22 mouse cellular contexts compared by ENCODE assay signal in the genomic region with DNA sequence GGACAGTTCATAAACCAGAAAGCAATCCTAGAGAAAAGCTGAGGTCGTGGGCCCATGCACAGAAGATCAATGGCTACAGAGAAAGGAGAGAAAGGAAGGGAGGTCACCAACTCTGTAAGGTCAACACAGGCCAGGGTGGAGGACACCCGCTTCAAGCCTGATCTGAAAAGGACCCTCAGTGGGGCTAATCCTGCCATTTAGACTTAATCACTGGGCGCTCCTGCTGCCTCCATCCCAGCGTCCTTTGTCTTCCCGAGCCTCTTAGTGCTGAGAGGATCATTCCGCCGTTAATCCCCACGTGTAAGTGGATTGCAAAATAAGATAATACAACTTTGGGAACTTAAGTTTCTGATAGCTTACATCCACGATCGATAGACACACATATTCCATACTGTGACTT. TPM values are rescaled to one million over a fixed set of nuclear protein-coding genes. Genes with fewer than 3 reads are reported as not detected.
A peak's percentile ranks its signal among the peaks of the same experiment; 100 is the strongest.
DNase-seq lines count a peak whose midpoint lies in the region; ATAC-seq and TF ChIP-seq lines count a peak whose summit lies in the region.
"Had no signal": no experiment of that assay in that cellular context is flagged by ENCODE, and none has a peak within 500 bp of the region (broad histone marks: within the 10 kb centered on the region; RNA-seq: fewer than 3 reads in every experiment).

No protein-coding gene starts in this region.

- peaks cover 33% of the 10 kb centered on the region for H3K4me1 ChIP-seq in forebrain, embryonic 12.5 days
- no peaks in the 10 kb centered on the region for H3K4me1 ChIP-seq in forebrain, postnatal 0 days (ENCODE audit: insufficient read depth)
- H3K4me1 ChIP-seq in midbrain, embryonic 12.5 days: peaks cover 26% of the 10 kb centered on the region
- H3K4me1 ChIP-seq in midbrain, postnatal 0 days (ENCODE audit: insufficient read depth, low read length): 0 out of 2 replicates have a peak, but pooled peaks cover 2% of the 10 kb centered on the region
- H3K4me1 ChIP-seq in midbrain, embryonic 13.5 days (replicated peaks): peaks cover 26% of the 10 kb centered on the region
- H3K4me1 ChIP-seq: liver, embryonic 13.5 days; stomach, embryonic 15.5 days had no signal

- no peak for TF ChIP-seq CTCF in forebrain, postnatal 0 days (IDR thresholded peaks at IDR 0.05; ENCODE audit: low read depth)
- no peak for TF ChIP-seq CTCF in midbrain, postnatal 0 days (IDR thresholded peaks at IDR 0.05)

- peaks cover 14% of the 10 kb centered on the region; the same call in 1 of the 2 replicates for H3K27me3 ChIP-seq in forebrain, embryonic 12.5 days
- no peaks in the 10 kb centered on the region for H3K27me3 ChIP-seq in forebrain, postnatal 0 days (ENCODE audit: insufficient read depth, low read length)
- peaks cover 80% of the 10 kb centered on the region for H3K27me3 ChIP-seq in midbrain, embryonic 12.5 days
- H3K27me3 ChIP-seq in midbrain, postnatal 0 days (ENCODE audit: insufficient read depth, low read length): no peaks in the 10 kb centered on the region
- peaks cover 19% of the 10 kb centered on the region for H3K27me3 ChIP-seq in midbrain, embryonic 13.5 days
- H3K27me3 ChIP-seq: intestine, embryonic 15.5 days; liver, embryonic 13.5 days; Patski; stomach, embryonic 15.5 days had no signal

- no peak for DNase-seq in forebrain, postnatal 0 days
- no peak for DNase-seq in midbrain, postnatal 0 days (ENCODE audit: low spot score)
- no peak for DNase-seq in ovary, postnatal 14 days (ENCODE audit: low spot score)
- no peak for DNase-seq in layer of hippocampus, adult 9-10 months (ENCODE audit: low spot score)
- DNase-seq: cerebellum, adult 11-12 months; cerebellum, postnatal 10 days; gastrocnemius, postnatal 36 days; heart, adult 2 months; kidney, postnatal 36 days; layer of hippocampus, adult 9-11 months; liver, embryonic 13.5 days; lung, embryonic 14.5 days; thymus, postnatal 25 days had no signal

- no peak overlapping the region for H3K9ac ChIP-seq in forebrain, embryonic 12.5 days
- H3K9ac ChIP-seq in forebrain, postnatal 0 days: no peak overlapping the region
- no peak overlapping the region for H3K9ac ChIP-seq in midbrain, embryonic 12.5 days (replicated peaks)
- H3K9ac ChIP-seq in midbrain, postnatal 0 days (replicated peaks; ENCODE audit: low read length, poor library complexity, severe bottlenecking): no peak overlapping the region
- no peak overlapping the region for H3K9ac ChIP-seq in midbrain, embryonic 13.5 days (replicated peaks)
- H3K9ac ChIP-seq: hindbrain, embryonic 14.5 days; intestine, embryonic 15.5 days; liver, embryonic 13.5 days; lung, embryonic 14.5 days; stomach, embryonic 15.5 days had no signal

- H3K27ac ChIP-seq in forebrain, embryonic 12.5 days: no peak overlapping the region
- H3K27ac ChIP-seq in forebrain, postnatal 0 days (ENCODE audit: low read depth, low read length): no peak overlapping the region
- H3K27ac ChIP-seq in midbrain, embryonic 12.5 days (replicated peaks): no peak overlapping the region
- no peak overlapping the region for H3K27ac ChIP-seq in midbrain, postnatal 0 days (ENCODE audit: low read depth, low read length)
- no peak overlapping the region for H3K27ac ChIP-seq in midbrain, embryonic 13.5 days
- H3K27ac ChIP-seq: heart, adult 2 months; hindbrain, embryonic 14.5 days; intestine, embryonic 15.5 days; left cerebral cortex, adult 2 months; liver, embryonic 13.5 days; stomach, embryonic 15.5 days had no signal

- 5% methylated on average over 10 of the region's 10 CpGs for WGBS in forebrain, embryonic 12.5 days
- 15% methylated on average over 10 of the region's 10 CpGs for WGBS in forebrain, postnatal 0 days
- WGBS in midbrain, embryonic 12.5 days: 7% methylated on average over 10 of the region's 10 CpGs
- 14% methylated on average over 10 of the region's 10 CpGs for WGBS in midbrain, postnatal 0 days
- 5% methylated on average over 10 of the region's 10 CpGs for WGBS in midbrain, embryonic 13.5 days

- peak overlapping the region; percentile 15; the same call in 1 of the 2 replicates for H3K4me2 ChIP-seq in forebrain, embryonic 12.5 days
- no peak overlapping the region for H3K4me2 ChIP-seq in forebrain, postnatal 0 days (ENCODE audit: low read depth)
- H3K4me2 ChIP-seq in midbrain, embryonic 12.5 days (replicated peaks): 0 out of 2 replicates have a peak overlapping the region, but pooled peaks have one; percentile 0
- no peak overlapping the region for H3K4me2 ChIP-seq in midbrain, postnatal 0 days (ENCODE audit: low read depth, low read length, poor library complexity, severe bottlenecking)
- no peak overlapping the region; the same call in 1 of the 2 replicates for H3K4me2 ChIP-seq in midbrain, embryonic 13.5 days (replicated peaks)
- H3K4me2 ChIP-seq: hindbrain, embryonic 14.5 days; intestine, embryonic 15.5 days; liver, embryonic 13.5 days; lung, embryonic 14.5 days; stomach, embryonic 15.5 days had no signal

- ATAC-seq in forebrain, embryonic 12.5 days (ENCODE audit: low FRiP score): no peak; the same call in 1 of the 2 replicates
- ATAC-seq in forebrain, postnatal 0 days: no peak
- ATAC-seq in midbrain, embryonic 12.5 days (ENCODE audit: low FRiP score, low read depth): peak; percentile 46
- no peak for ATAC-seq in midbrain, postnatal 0 days (ENCODE audit: low FRiP score)
- peak; percentile 53; the same call in 1 of the 2 replicates for ATAC-seq in midbrain, embryonic 13.5 days
- ATAC-seq: intestine, embryonic 15.5 days; Patski had no signal

- no peak overlapping the region for H3K4me3 ChIP-seq in forebrain, embryonic 12.5 days (replicated peaks)
- H3K4me3 ChIP-seq in forebrain, postnatal 0 days (ENCODE audit: low read depth, low read length): no peak overlapping the region
- H3K4me3 ChIP-seq in midbrain, embryonic 12.5 days: no peak overlapping the region
- no peak overlapping the region for H3K4me3 ChIP-seq in midbrain, postnatal 0 days (ENCODE audit: low read depth, low read length)
- no peak overlapping the region for H3K4me3 ChIP-seq in midbrain, embryonic 13.5 days (replicated peaks)
- H3K4me3 ChIP-seq: heart, adult 2 months; intestine, embryonic 15.5 days; left cerebral cortex, adult 2 months; liver, embryonic 13.5 days; stomach, embryonic 15.5 days had no signal

- 0 out of 2 replicates have a peak, but pooled peaks cover 2% of the 10 kb centered on the region for H3K9me3 ChIP-seq in forebrain, embryonic 12.5 days
- no peaks in the 10 kb centered on the region for H3K9me3 ChIP-seq in forebrain, postnatal 0 days (ENCODE audit: low read length)
- no peaks in the 10 kb centered on the region for H3K9me3 ChIP-seq in midbrain, embryonic 12.5 days
- H3K9me3 ChIP-seq in midbrain, postnatal 0 days (ENCODE audit: low read length): no peaks in the 10 kb centered on the region
- H3K9me3 ChIP-seq in midbrain, embryonic 13.5 days: no peaks in the 10 kb centered on the region
- H3K9me3 ChIP-seq: intestine, embryonic 15.5 days; liver, embryonic 13.5 days; stomach, embryonic 15.5 days had no signal

- H3K36me3 ChIP-seq in forebrain, embryonic 12.5 days (replicated peaks): peaks cover 10% of the 10 kb centered on the region
- no peaks in the 10 kb centered on the region for H3K36me3 ChIP-seq in forebrain, postnatal 0 days (ENCODE audit: insufficient read depth)
- H3K36me3 ChIP-seq in midbrain, embryonic 12.5 days: 0 out of 2 replicates have a peak, but pooled peaks cover 5% of the 10 kb centered on the region
- H3K36me3 ChIP-seq in midbrain, postnatal 0 days (ENCODE audit: insufficient read depth, low read length): no peaks in the 10 kb centered on the region
- peaks cover 6% of the 10 kb centered on the region for H3K36me3 ChIP-seq in midbrain, embryonic 13.5 days
- H3K36me3 ChIP-seq: G1E; intestine, embryonic 15.5 days; liver, embryonic 13.5 days; stomach, embryonic 15.5 days had no signal

RNA-seq across cellular contexts. Expression of a gene that starts 11.2 kb away (rescaled TPM):
- polyA plus RNA-seq in forebrain, embryonic 12.5 days (2016; fragmentation: Nextera tagmentation; extraction: Ambion mirVana): 24.7 and 31.5 TPM in 2 replicates
- total RNA-seq in forebrain, postnatal 0 days (2014; rRNA removed): 30.5 and 42.4 TPM in 2 replicates
- 9.8 and 20.5 TPM in 2 replicates for polyA plus RNA-seq in forebrain, postnatal 0 days (2015; fragmentation: Nextera tagmentation; extraction: Ambion mirVana)
- polyA plus RNA-seq in midbrain, embryonic 12.5 days (2016; fragmentation: Nextera tagmentation; extraction: Ambion mirVana): 21.7 and 23.8 TPM in 2 replicates
- total RNA-seq in midbrain, postnatal 0 days (2014; rRNA removed): 26.3 and 26.9 TPM in 2 replicates
- polyA plus RNA-seq in midbrain, postnatal 0 days (2015; fragmentation: Nextera tagmentation; extraction: Ambion mirVana): 15.5 and 17.6 TPM in 2 replicates
- 26.5 and 30.4 TPM in 2 replicates for polyA plus RNA-seq in midbrain, embryonic 13.5 days (2015; fragmentation: Nextera tagmentation; extraction: Ambion mirVana)

Comparison
In these comparisons a context has a peak if more than half of its experiments do, and no peak if none do; other contexts are left out.
1. ATAC-seq: peak in midbrain, embryonic 12.5 days (single experiment) and midbrain, embryonic 13.5 days (single experiment); none in forebrain, embryonic 12.5 days (single experiment), forebrain, postnatal 0 days (single experiment) and midbrain, postnatal 0 days (single experiment).
2. H3K4me2 ChIP-seq: peak in forebrain, embryonic 12.5 days (single experiment) and midbrain, embryonic 12.5 days (single experiment); none in forebrain, postnatal 0 days (single experiment), midbrain, postnatal 0 days (single experiment) and midbrain, embryonic 13.5 days (single experiment).